Mouse (Mus musculus) forebrain, embryonic 11.5 days (tissue): Measurements from ENCODE around the gene Sh3bp4. TPM values are rescaled to one million over a fixed set of nuclear protein-coding genes. Genes with fewer than 3 reads are reported as not detected.

Experiments
- ATAC-seq: fragments of 200-750 bp; cut with Nextera tagmentation; replicated peaks from 2 replicates; pipeline ENCODE4 v1.8.0; 2017; ENCODE audit warnings: moderate TSS enrichment; ENCODE audit not compliant: low FRiP score
- DNase-seq: peaks from one replicate; pipeline ENCODE4 v3.0.0-alpha.2; 2017; ENCODE audit warnings: low spot score
- H3K27ac ChIP-seq: fragments of 300-500 bp; sonication (generic); 2 replicates; pipeline ENCODE4 v1.5.1; 2014; ENCODE audit warnings: low read depth, low read length
- H3K27me3 ChIP-seq: fragments of 300-500 bp; sonication (generic); 2 replicates; pipeline ENCODE4 v1.6.1; 2014; ENCODE audit warnings: mild to moderate bottlenecking, low read length, mixed read lengths; ENCODE audit not compliant: control insufficient read depth, insufficient read depth
- H3K36me3 ChIP-seq: fragments of 300-500 bp; sonication (generic); 2 replicates; pipeline ENCODE4 v1.6.1; 2014; ENCODE audit warnings: mild to moderate bottlenecking, low read length, moderate library complexity, mixed read lengths; ENCODE audit not compliant: control insufficient read depth, insufficient read depth
- H3K4me1 ChIP-seq: fragments of 300-500 bp; sonication (generic); replicated peaks from 2 replicates; pipeline ENCODE4 v1.6.1; 2014; ENCODE audit warnings: low read length, mixed read lengths; ENCODE audit not compliant: control insufficient read depth, insufficient read depth
- H3K4me2 ChIP-seq: fragments of 300-500 bp; sonication (generic); 2 replicates; pipeline ENCODE4 v1.6.1; 2014; ENCODE audit warnings: low read depth, mild to moderate bottlenecking, low read length, moderate library complexity, mixed read lengths; ENCODE audit not compliant: severe bottlenecking
- H3K4me3 ChIP-seq: fragments of 300-500 bp; sonication (generic); 2 replicates; pipeline ENCODE4 v1.5.1; 2014; ENCODE audit warnings: low read depth, low read length
- H3K9ac ChIP-seq: fragments of 300-500 bp; sonication (generic); 2 replicates; pipeline ENCODE4 v1.6.1; 2014; ENCODE audit warnings: low read length
- H3K9me3 ChIP-seq: fragments of 300-500 bp; sonication (generic); 2 replicates; pipeline ENCODE4 v1.6.1; 2016; ENCODE audit warnings: low read length, mixed read lengths; ENCODE audit not compliant: control insufficient read depth
- WGBS: fragments of 180-500 bp; shearing (Covaris S2); extraction: QIAGEN DNeasy Blood & Tissue Kit; methylation state at CpG from one replicate; pipeline ENCODE4 v1.1.7; 2014; 5-methylcytosine and 5-hydroxymethylcytosine counted together
- polyA plus RNA-seq: library from polyadenylated mRNA; unstranded; fragments of >200 nt; fragmentation: Nextera tagmentation; extraction: Ambion mirVana; gene quantifications from 2 replicates; pipeline ENCODE4 v1.2.1, GENCODE M21; 2014

Sh3bp4 gene
- polyA plus RNA-seq, 1 experiment from 2014 or later: 29.3 TPM

- H3K4me3 ChIP-seq: no peak overlapping the region
- no peaks in the 10 kb centered on the region for H3K4me1 ChIP-seq
- H3K9ac ChIP-seq: no peak overlapping the region
- no peaks in the 10 kb centered on the region; the same call in 1 of the 2 replicates for H3K36me3 ChIP-seq
- ATAC-seq (no peak), DNase-seq (no peak)
- H3K4me2 ChIP-seq: no peak overlapping the region
- no peak overlapping the region for H3K27ac ChIP-seq
- H3K27me3 ChIP-seq: no peaks in the 10 kb centered on the region
- H3K9me3 ChIP-seq: no peaks in the 10 kb centered on the region
- 88% methylated on average over 4 of the region's 4 CpGs for WGBS
Observed at GRCm38 (mm10) chr1:89133266-89133665, 63.1 kb downstream of the Sh3bp4 start.

DNA sequence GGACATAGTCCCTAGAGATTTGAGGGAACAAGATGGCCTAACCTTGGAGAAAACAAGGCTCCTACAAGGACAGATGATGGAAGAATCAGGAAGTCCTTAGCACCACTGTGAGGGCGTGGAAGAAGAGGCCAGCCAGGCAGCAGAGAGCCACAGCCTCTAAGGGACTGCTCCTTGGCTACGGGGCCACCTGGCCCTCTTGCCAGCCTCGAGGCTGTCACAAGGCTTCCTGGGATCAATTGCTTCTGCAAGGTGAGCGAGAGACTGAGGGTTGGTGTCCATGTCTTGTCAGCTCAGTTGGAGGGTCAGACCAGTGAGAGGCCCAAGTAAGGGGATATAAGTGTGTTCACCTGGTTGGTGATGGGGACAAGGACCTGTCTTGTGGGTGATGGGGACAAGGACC is 63.5 kb downstream of the Sh3bp4 start:
- Histone ChIP-seq H3K9me3 (no peaks in the 10 kb centered on the region), H3K36me3 (no peaks in the 10 kb centered on the region; the same call in 1 of the 2 replicates)
- WGBS: 88% methylated on average over 4 of the region's 4 CpGs

DNA sequence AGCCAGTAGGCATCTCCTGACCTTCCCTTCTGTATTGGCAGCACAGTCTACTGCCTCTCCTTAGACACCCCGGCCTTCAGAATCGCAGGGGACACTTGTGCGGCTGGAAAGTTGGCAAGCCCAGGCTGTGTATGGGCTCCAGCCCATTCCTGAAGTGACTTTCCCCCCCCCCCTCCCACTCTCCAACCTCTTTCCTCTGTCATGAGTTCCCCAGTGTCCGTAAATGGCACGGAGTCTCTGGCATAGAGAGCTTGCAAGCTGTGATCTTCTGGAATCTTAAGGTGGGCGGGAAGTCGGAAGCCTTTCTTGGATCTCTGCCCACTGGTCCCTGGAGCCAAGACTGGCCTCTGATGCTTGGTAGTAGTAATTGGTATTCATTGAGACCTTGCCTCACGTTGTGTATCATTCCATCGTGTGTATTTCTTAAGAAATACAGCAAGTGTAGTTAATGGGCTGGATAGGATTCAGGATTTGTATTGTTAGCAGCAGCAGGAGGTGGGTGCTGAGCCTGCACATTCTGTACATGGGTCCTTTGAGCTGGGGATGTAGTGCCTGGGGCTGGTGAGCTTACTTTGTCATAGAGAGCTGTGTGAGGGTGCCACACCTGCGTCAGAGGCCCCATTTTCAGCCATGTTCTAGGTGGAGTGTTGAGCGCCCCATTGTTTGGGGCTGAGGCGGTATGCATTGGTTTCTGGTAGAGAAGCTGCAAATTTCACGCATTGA is 66.0 kb downstream of the Sh3bp4 start:
- ATAC-seq: no peak
- H3K27me3 ChIP-seq: no peaks in the 10 kb centered on the region
- no peak overlapping the region for H3K9ac ChIP-seq
- H3K27ac ChIP-seq: no peak overlapping the region
- H3K9me3 ChIP-seq: no peaks in the 10 kb centered on the region
- no peaks in the 10 kb centered on the region; the same call in 1 of the 2 replicates for H3K36me3 ChIP-seq
- H3K4me2 ChIP-seq: no peak overlapping the region
- H3K4me1 ChIP-seq: no peaks in the 10 kb centered on the region
- DNase-seq: no peak
- no peak overlapping the region for H3K4me3 ChIP-seq
- WGBS: 80% methylated on average over 13 of the region's 13 CpGs

More for the DNA sequence above, 63.5 kb downstream of the Sh3bp4 start:
- Histone ChIP-seq H3K4me2 (no peak overlapping the region), H3K27ac (no peak overlapping the region), H3K4me1 (no peaks in the 10 kb centered on the region), H3K9ac (no peak overlapping the region), H3K4me3 (no peak overlapping the region), H3K27me3 (no peaks in the 10 kb centered on the region)
- DNase-seq: no peak
- no peak for ATAC-seq

GRCm38 (mm10) chr1:89137086-89137816 is 67.0 kb downstream of the Sh3bp4 start:
- DNase-seq: no peak
- H3K36me3 ChIP-seq: no peaks in the 10 kb centered on the region; the same call in 1 of the 2 replicates
- WGBS: 90% methylated on average over 13 of the region's 13 CpGs

DNA sequence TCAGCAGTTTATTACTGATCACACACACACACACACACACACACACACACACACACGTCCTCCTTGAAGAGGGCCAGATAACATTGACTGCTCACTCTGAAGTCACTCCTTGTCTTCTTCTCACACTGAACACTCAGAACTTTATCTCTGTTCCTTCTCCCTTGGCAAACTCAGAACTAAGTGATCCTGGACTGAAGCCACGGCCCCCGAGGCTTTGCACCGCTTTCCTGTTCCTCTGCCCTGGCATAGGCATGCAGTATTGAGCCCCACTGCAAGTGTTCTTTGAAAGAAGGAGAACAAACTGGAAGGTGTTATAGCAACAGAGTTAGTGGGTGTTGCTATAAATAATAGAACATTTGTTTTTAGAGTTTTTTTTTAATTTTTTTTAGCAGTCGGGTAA is 68.1 kb downstream of the Sh3bp4 start:
- no peaks in the 10 kb centered on the region for H3K9me3 ChIP-seq
- no peak overlapping the region for H3K4me2 ChIP-seq
- H3K4me1 ChIP-seq: no peaks in the 10 kb centered on the region
- ATAC-seq (no peak), DNase-seq (no peak)
- H3K36me3 ChIP-seq: no peaks in the 10 kb centered on the region; the same call in 1 of the 2 replicates
- no peak overlapping the region for H3K27ac ChIP-seq
- no peaks in the 10 kb centered on the region for H3K27me3 ChIP-seq
- 88% methylated on average over 5 of the region's 5 CpGs for WGBS
- H3K4me3 ChIP-seq: no peak overlapping the region
- H3K9ac ChIP-seq: no peak overlapping the region

More at GRCm38 (mm10) chr1:89137086-89137816, 67.0 kb downstream of the Sh3bp4 start:
- Histone ChIP-seq H3K27me3 (no peaks in the 10 kb centered on the region), H3K9ac (no peak overlapping the region), H3K4me3 (no peak overlapping the region), H3K4me1 (no peaks in the 10 kb centered on the region), H3K4me2 (no peak overlapping the region), H3K9me3 (no peaks in the 10 kb centered on the region), H3K27ac (no peak overlapping the region)
- ATAC-seq: no peak

DNA sequence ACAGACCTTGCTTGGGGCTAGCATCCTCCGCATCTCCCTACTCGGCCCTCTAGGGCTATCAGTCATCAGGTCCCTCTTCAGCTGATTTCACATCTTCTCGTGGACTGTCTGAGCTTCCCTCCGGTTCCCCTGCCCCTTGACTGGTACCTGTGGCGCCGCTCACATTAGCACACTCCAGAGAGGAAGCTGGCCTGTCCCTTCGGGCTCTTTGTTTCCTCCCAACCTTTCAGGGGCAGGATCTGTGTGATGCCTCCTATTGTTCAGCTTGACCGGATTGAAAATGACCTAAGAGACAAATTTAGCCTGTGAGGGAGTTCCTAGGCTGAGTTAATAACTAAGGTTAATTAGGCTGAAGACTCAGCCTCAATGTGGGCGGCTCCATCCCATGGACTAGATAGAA is 69.9 kb downstream of the Sh3bp4 start:
- no peaks in the 10 kb centered on the region for H3K27me3 ChIP-seq
- no peak overlapping the region for H3K4me3 ChIP-seq
- no peak overlapping the region for H3K27ac ChIP-seq
- DNase-seq (no peak), ATAC-seq (no peak)
- no peaks in the 10 kb centered on the region for H3K9me3 ChIP-seq
- H3K4me2 ChIP-seq: no peak overlapping the region
- H3K4me1 ChIP-seq: no peaks in the 10 kb centered on the region
- no peak overlapping the region for H3K9ac ChIP-seq
- WGBS: 85% methylated on average over 9 of the region's 9 CpGs
- H3K36me3 ChIP-seq: peaks cover 4% of the 10 kb centered on the region; the same call in 1 of the 2 replicates

DNA sequence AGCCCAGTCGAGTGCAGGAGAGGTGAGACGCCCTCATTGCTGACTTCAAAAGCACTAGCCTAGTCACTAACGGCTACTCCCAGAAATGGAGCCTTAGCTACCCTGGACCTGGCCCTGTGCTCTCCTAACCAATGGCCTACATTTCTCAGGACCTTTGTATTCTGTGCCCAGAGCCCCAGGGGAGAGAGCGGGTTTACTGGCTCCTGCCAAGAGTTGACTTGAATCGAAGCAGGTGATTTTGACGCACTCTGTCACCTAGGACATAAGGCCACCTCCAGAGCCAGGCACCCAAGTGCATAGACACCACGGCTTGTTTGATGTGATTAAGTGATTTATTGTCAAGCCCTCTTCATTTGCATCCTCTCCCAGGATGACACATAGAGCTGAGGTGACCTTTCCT is 80.9 kb downstream of the Sh3bp4 start:
- Histone ChIP-seq H3K4me2 (no peak overlapping the region), H3K9ac (no peak overlapping the region), H3K4me1 (no peaks in the 10 kb centered on the region), H3K9me3 (no peaks in the 10 kb centered on the region), H3K27me3 (no peaks in the 10 kb centered on the region), H3K27ac (no peak overlapping the region), H3K4me3 (no peak overlapping the region), H3K36me3 (peaks cover 2% of the 10 kb centered on the region; the same call in 1 of the 2 replicates)
- DNase-seq: no peak
- ATAC-seq: no peak
- WGBS: 85% methylated on average over 7 of the region's 7 CpGs

- H3K36me3 ChIP-seq: peaks cover 2% of the 10 kb centered on the region; the same call in 1 of the 2 replicates
Observed at GRCm38 (mm10) chr1:89152576-89152975, 82.4 kb downstream of the Sh3bp4 start.

More at GRCm38 (mm10) chr1:89152576-89152975, 82.4 kb downstream of the Sh3bp4 start:
- WGBS: 89% methylated on average over 7 of the region's 7 CpGs
- no peak for ATAC-seq
- no peaks in the 10 kb centered on the region for H3K27me3 ChIP-seq
- DNase-seq: no peak
- no peaks in the 10 kb centered on the region for H3K9me3 ChIP-seq
- no peak overlapping the region for H3K9ac ChIP-seq
- no peak overlapping the region for H3K4me2 ChIP-seq
- no peak overlapping the region for H3K4me3 ChIP-seq
- H3K4me1 ChIP-seq: no peaks in the 10 kb centered on the region
- H3K27ac ChIP-seq: no peak overlapping the region
